Mouse (Mus musculus) forebrain, embryonic 15.5 days (tissue): ENCODE measurements at regions not wholly inside any gene's neighbourhood (a gene's known extent, or its start where the extent isn't known, plus 50 kb on each side); places are given as distances from the start of the nearest gene placed in this dataset.

ENCODE experiments used
- ATAC-seq: fragments of 200-750 bp; cut with Nextera tagmentation; replicated peaks from 2 replicates; pipeline ENCODE4 v1.8.0; 2017; ENCODE audit warnings: mild to moderate bottlenecking, moderate TSS enrichment, moderate library complexity
- H3K27ac ChIP-seq: fragments of 300-500 bp; sonication (generic); replicated peaks from 2 replicates; pipeline ENCODE4 v1.5.1; 2015; ENCODE audit warnings: mild to moderate bottlenecking, inconsistent platforms
- H3K27me3 ChIP-seq: fragments of 300-500 bp; sonication (generic); 2 replicates; pipeline ENCODE4 v1.6.1; 2015; ENCODE audit warnings: inconsistent platforms
- H3K36me3 ChIP-seq: fragments of 300-500 bp; sonication (generic); 2 replicates; pipeline ENCODE4 v1.6.1; 2015; ENCODE audit warnings: mild to moderate bottlenecking, inconsistent platforms
- H3K4me1 ChIP-seq: fragments of 300-500 bp; sonication (generic); 2 replicates; pipeline ENCODE4 v1.6.1; 2015; ENCODE audit warnings: inconsistent platforms
- H3K4me2 ChIP-seq: fragments of 300-500 bp; sonication (generic); replicated peaks from 2 replicates; pipeline ENCODE4 v1.6.1; 2015; ENCODE audit warnings: mild to moderate bottlenecking, inconsistent platforms
- H3K4me3 ChIP-seq: fragments of 300-500 bp; sonication (generic); 2 replicates; pipeline ENCODE4 v1.5.1; 2015; ENCODE audit warnings: mild to moderate bottlenecking, inconsistent platforms
- H3K9ac ChIP-seq: fragments of 300-500 bp; sonication (generic); replicated peaks from 2 replicates; pipeline ENCODE4 v1.6.1; 2015; ENCODE audit warnings: mild to moderate bottlenecking, inconsistent platforms
- H3K9me3 ChIP-seq: fragments of 300-500 bp; sonication (generic); 2 replicates; pipeline ENCODE4 v1.6.1; 2016; ENCODE audit warnings: inconsistent platforms
- WGBS: fragments of 180-500 bp; shearing (Covaris S2); methylation state at CpG from one replicate; pipeline ENCODE4 v1.1.7; 2015; ENCODE audit warnings: mixed read lengths; 5-methylcytosine and 5-hydroxymethylcytosine counted together

DNA sequence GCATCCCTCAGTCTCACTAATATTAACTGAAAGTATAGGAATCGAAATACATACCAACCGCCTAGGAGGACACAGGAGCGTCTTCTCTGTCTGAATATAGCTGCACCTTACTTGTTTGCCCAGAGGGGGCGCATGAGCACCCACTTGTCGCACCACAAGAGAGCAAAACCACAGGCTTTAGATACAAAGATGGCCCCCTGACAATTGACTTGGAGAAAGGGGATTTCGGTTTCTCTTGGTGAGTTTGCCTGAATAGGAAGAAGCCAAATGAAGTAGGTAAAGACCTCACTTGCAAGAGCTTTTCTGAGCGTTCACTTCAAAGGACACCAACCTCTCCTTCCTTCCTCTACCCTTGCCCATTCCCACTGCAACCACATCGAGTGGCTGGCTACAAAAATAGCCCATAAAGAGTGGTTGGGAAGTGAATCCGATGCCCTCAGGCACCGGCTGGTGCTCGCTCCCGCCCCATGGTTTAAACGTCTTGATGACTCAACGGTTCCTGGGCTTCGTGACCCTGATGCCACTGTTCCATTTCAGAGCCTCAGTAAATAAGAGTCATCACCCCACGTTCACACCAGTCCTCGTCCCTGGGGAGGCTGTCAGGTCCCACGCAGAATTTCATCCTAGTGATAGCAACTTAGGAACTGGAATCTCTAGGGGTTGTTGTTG, 180.1 kb upstream of the Dyrk2 start:
- 84% methylated on average over 18 of the region's 18 CpGs for WGBS
- no peak overlapping the region for H3K9ac ChIP-seq

DNA sequence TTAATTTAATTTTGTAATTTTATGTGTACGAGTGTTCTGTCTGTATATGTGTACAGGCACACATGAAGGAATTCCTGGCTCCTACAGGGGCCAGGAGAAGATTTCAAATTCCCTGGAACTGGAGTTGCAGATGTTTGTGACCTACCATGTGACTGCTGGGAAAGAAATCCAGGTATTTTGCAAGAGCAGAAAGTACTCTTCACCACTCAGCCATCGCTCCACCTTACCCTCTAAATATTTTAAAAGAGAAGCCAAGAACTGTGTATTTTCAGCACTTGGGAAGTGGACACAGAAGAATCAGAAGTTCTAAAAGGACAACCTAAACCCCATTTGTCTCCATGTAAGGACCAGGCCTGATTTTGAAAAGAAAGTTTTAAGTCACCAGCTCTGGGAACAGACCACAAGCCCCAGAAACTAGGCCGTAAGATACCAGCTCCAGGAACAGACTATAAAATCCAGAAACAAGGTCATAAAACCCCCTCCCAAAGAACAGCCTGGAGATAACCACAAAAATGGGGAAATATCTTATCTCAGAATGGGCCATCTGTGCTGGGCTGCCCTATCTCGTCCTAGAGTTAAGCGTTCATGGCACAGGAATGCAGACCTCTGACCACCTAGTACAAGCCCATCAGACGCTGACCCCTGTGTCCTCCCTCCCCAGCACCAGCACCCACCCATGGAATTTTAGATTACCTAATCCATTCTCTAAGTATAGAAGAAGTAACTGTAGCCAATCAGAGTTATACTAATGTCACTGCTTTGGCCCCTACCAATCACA, 178.8 kb upstream of the Dyrk2 start:
- Histone ChIP-seq H3K9me3 (no peaks in the 10 kb centered on the region), H3K9ac (no peak overlapping the region), H3K36me3 (no peaks in the 10 kb centered on the region), H3K4me2 (no peak overlapping the region), H3K27me3 (no peaks in the 10 kb centered on the region), H3K4me1 (no peaks in the 10 kb centered on the region), H3K27ac (no peak overlapping the region), H3K4me3 (no peak overlapping the region)
- no peak for ATAC-seq
- 94% methylated on average over 6 of the region's 6 CpGs for WGBS

More for the DNA sequence above, 180.1 kb upstream of the Dyrk2 start:
- Histone ChIP-seq H3K27ac (no peak overlapping the region), H3K27me3 (no peaks in the 10 kb centered on the region), H3K4me3 (no peak overlapping the region), H3K4me2 (no peak overlapping the region), H3K9me3 (no peaks in the 10 kb centered on the region), H3K36me3 (no peaks in the 10 kb centered on the region), H3K4me1 (peaks cover 8% of the 10 kb centered on the region)
- no peak for ATAC-seq

DNA sequence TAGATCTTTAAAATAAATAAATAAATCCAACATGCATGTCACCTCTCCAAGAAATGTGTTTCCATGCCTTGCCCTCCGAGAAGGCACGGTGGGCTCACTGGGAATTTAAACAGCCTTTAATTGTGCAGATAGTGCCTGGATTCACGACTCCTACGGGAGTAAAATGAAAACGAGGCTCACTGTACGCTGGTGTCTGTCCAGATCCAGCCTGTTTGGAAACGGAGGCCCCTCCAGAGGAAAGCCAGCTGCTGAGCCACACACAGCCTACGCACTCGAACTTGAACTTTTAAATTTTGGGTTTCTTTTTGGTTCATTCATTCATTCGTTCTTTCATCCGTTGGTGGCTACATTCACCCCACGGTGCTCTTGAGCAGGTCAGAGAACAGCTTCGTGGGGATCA, 175.1 kb upstream of the Dyrk2 start:
- no peaks in the 10 kb centered on the region for H3K27me3 ChIP-seq
- no peak for ATAC-seq
- H3K4me3 ChIP-seq, result no peak overlapping the region
- no peak overlapping the region for H3K4me2 ChIP-seq
- no peaks in the 10 kb centered on the region for H3K36me3 ChIP-seq
- WGBS, result 90% methylated on average over 13 of the region's 13 CpGs
- no peak overlapping the region for H3K9ac ChIP-seq
- no peaks in the 10 kb centered on the region for H3K4me1 ChIP-seq
- no peaks in the 10 kb centered on the region for H3K9me3 ChIP-seq
- H3K27ac ChIP-seq, result no peak overlapping the region

GRCm38 (mm10) chr10:119043069-119043468, 173.1 kb upstream of the Dyrk2 start:
- ATAC-seq, result no peak
- Histone ChIP-seq H3K4me3 (no peak overlapping the region), H3K9ac (no peak overlapping the region), H3K36me3 (no peaks in the 10 kb centered on the region), H3K4me1 (no peaks in the 10 kb centered on the region), H3K27ac (no peak overlapping the region), H3K9me3 (no peaks in the 10 kb centered on the region), H3K4me2 (no peak overlapping the region), H3K27me3 (no peaks in the 10 kb centered on the region)
- 90% methylated on average over 7 of the region's 7 CpGs for WGBS

DNA sequence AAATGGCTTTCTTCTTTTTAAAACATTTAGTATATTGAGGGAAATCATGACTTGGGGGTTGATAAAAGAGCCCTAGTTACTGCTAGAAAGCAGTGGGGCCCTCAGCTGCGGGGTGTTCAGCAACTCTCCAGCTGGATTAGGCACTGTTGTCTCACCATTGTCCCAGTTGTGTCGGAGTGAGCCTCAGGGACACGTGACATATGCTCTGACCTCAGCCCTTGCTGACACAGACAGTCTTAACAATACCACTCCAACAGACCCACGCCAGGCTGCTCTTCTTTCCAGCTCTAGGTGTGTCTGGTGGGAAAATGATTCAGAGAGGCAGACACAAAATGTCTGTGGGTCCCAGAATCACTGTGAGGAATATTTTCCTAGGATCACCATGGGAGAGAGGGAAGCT, 170.2 kb upstream of the Dyrk2 start:
- 22% methylated on average over 4 of the region's 4 CpGs for WGBS
- no peak overlapping the region for H3K4me3 ChIP-seq

GRCm38 (mm10) chr10:119039732-119040131, 169.7 kb upstream of the Dyrk2 start:
- Histone ChIP-seq H3K9me3 (no peaks in the 10 kb centered on the region), H3K4me1 (no peaks in the 10 kb centered on the region), H3K36me3 (no peaks in the 10 kb centered on the region), H3K27me3 (no peaks in the 10 kb centered on the region), H3K4me3 (no peak overlapping the region), H3K27ac (no peak overlapping the region), H3K9ac (no peak overlapping the region), H3K4me2 (no peak overlapping the region)
- no peak for ATAC-seq
- 67% methylated on average over 3 of the region's 3 CpGs for WGBS

More for the DNA sequence above, 170.2 kb upstream of the Dyrk2 start:
- H3K27ac ChIP-seq, result no peak overlapping the region
- no peaks in the 10 kb centered on the region for H3K36me3 ChIP-seq
- H3K9me3 ChIP-seq, result no peaks in the 10 kb centered on the region
- no peak overlapping the region for H3K4me2 ChIP-seq
- ATAC-seq, result no peak
- H3K9ac ChIP-seq, result no peak overlapping the region
- H3K27me3 ChIP-seq, result no peaks in the 10 kb centered on the region
- H3K4me1 ChIP-seq, result no peaks in the 10 kb centered on the region

- H3K4me2 ChIP-seq, result no peak overlapping the region
- H3K27me3 ChIP-seq, result no peaks in the 10 kb centered on the region
- H3K4me1 ChIP-seq, result no peaks in the 10 kb centered on the region
- no peaks in the 10 kb centered on the region for H3K36me3 ChIP-seq
- H3K27ac ChIP-seq, result no peak overlapping the region
- ATAC-seq, result no peak
- H3K9me3 ChIP-seq, result no peaks in the 10 kb centered on the region
- H3K9ac ChIP-seq, result no peak overlapping the region
- H3K4me3 ChIP-seq, result no peak overlapping the region
- WGBS, result 85% methylated on average over 6 of the region's 6 CpGs
Observed at GRCm38 (mm10) chr10:119038991-119039390, 169.0 kb upstream of the Dyrk2 start.

DNA sequence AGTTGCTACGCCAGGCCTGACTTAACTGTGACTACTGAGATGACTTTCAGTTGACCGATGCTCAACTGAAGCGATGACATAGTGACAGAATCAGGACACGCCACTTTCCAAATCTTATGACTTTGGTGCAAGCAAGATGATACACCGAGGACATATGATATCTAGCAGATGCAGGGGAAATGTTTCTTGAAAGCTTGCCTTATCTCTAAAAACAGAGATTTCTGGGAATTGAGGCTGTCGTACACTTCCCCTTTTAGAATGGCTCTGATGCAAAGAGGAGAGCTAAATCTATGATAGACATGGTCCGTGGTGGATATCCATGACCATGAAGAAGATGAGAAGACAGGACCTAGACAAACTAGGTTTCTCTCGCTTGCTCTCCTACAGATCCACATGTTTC, 167.8 kb upstream of the Dyrk2 start:
- no peak overlapping the region for H3K4me3 ChIP-seq
- H3K9ac ChIP-seq, result no peak overlapping the region
- H3K4me1 ChIP-seq, result no peaks in the 10 kb centered on the region
- no peak overlapping the region for H3K27ac ChIP-seq
- no peaks in the 10 kb centered on the region for H3K27me3 ChIP-seq
- no peaks in the 10 kb centered on the region for H3K9me3 ChIP-seq
- ATAC-seq, result no peak
- 94% methylated on average over 8 of the region's 8 CpGs for WGBS
- no peak overlapping the region for H3K4me2 ChIP-seq
- no peaks in the 10 kb centered on the region for H3K36me3 ChIP-seq

- H3K4me1 ChIP-seq, result no peaks in the 10 kb centered on the region
- H3K9ac ChIP-seq, result no peak overlapping the region
- no peaks in the 10 kb centered on the region for H3K9me3 ChIP-seq
- no peaks in the 10 kb centered on the region for H3K36me3 ChIP-seq
- 90% methylated on average over 5 of the region's 5 CpGs for WGBS
- no peak overlapping the region for H3K4me3 ChIP-seq
- no peak overlapping the region for H3K4me2 ChIP-seq
- ATAC-seq, result no peak
- H3K27ac ChIP-seq, result no peak overlapping the region
- H3K27me3 ChIP-seq, result no peaks in the 10 kb centered on the region
Observed at GRCm38 (mm10) chr10:119035863-119036262, 165.9 kb upstream of the Dyrk2 start.

- Histone ChIP-seq H3K36me3 (no peaks in the 10 kb centered on the region), H3K4me3 (no peak overlapping the region), H3K9ac (no peak overlapping the region), H3K4me1 (no peaks in the 10 kb centered on the region), H3K27ac (no peak overlapping the region), H3K9me3 (no peaks in the 10 kb centered on the region), H3K27me3 (no peaks in the 10 kb centered on the region), H3K4me2 (no peak overlapping the region)
- no peak for ATAC-seq
- 89% methylated on average over 4 of the region's 4 CpGs for WGBS
Observed at GRCm38 (mm10) chr10:119034396-119034795, 164.4 kb upstream of the Dyrk2 start.

- H3K9me3 ChIP-seq, result no peaks in the 10 kb centered on the region
- H3K4me1 ChIP-seq, result no peaks in the 10 kb centered on the region
- 85% methylated on average over 16 of the region's 16 CpGs for WGBS
- H3K27me3 ChIP-seq, result no peaks in the 10 kb centered on the region
- H3K36me3 ChIP-seq, result no peaks in the 10 kb centered on the region
- no peak for ATAC-seq
- H3K4me2 ChIP-seq, result no peak overlapping the region
- H3K4me3 ChIP-seq, result no peak overlapping the region
- no peak overlapping the region for H3K27ac ChIP-seq
- H3K9ac ChIP-seq, result no peak overlapping the region
Observed at GRCm38 (mm10) chr10:119031282-119032275, 161.6 kb upstream of the Dyrk2 start.
